Mouse (Mus musculus) layer of hippocampus, adult 8-10 months (tissue): ENCODE data around the gene Akr1b7. TPM values are rescaled to one million over a fixed set of nuclear protein-coding genes. Genes with fewer than 3 reads are reported as not detected.
"Not testable (repeated sequence)": the region's sequence is repeated elsewhere in the genome, so short reads cannot be mapped to it uniquely, and the experiment has no call there.

Experiments used
- DNase-seq, 2 experiments: peaks; one replicate each; pipeline ENCODE4 v3.0.0; 2022; ENCODE audit warnings: low spot score in 2 of 2
- total RNA-seq, 4 experiments: library from RNA; stranded (reverse); gene quantifications; 2 replicates each; pipeline ENCODE4 v1.2.4; 2022

The Akr1b7 gene
- 1 to 10 TPM in 2 of 4 experiments, under 1 TPM in 1, not detected in 1; 0.50 to 1.3 (median 1.1) TPM for total RNA-seq

GRCm38 (mm10) chr6:34412023-34412422 is at the start of gene Akr1b7:
Akr1b7 (plus strand) TSS chr6:34412334.
- DNase-seq = no peak

- DNase-seq = no peak
Observed at GRCm38 (mm10) chr6:34364217-34365136, 47.7 kb upstream of the Akr1b7 start.

GRCm38 (mm10) chr6:34367998-34368397 is 44.1 kb upstream of the Akr1b7 start:
- no peak for DNase-seq

GRCm38 (mm10) chr6:34370081-34370480 is 42.1 kb upstream of the Akr1b7 start:
- no peak for DNase-seq

- DNase-seq = peak; percentile 62 to 82
Observed at GRCm38 (mm10) chr6:34371700-34372351, 40.3 kb upstream of the Akr1b7 start.

GRCm38 (mm10) chr6:34373841-34374240 is 38.3 kb upstream of the Akr1b7 start:
- DNase-seq = no peak

GRCm38 (mm10) chr6:34375888-34376287 is 36.2 kb upstream of the Akr1b7 start:
- not testable (repeated sequence) for DNase-seq

GRCm38 (mm10) chr6:34383401-34383800 is 28.7 kb upstream of the Akr1b7 start:
- DNase-seq = no peak

GRCm38 (mm10) chr6:34384110-34384661 is 27.9 kb upstream of the Akr1b7 start, which contains the start of gene Akr1b10:
Akr1b10 (plus strand) TSS chr6:34384218.
- DNase-seq = peak; percentile 77 to 78

- no peak for DNase-seq
Observed at GRCm38 (mm10) chr6:34384701-34385370, 27.3 kb upstream of the Akr1b7 start.

GRCm38 (mm10) chr6:34388420-34389156 is 23.5 kb upstream of the Akr1b7 start:
- no peak for DNase-seq

GRCm38 (mm10) chr6:34395897-34396296 is 16.2 kb upstream of the Akr1b7 start:
- no peak for DNase-seq

GRCm38 (mm10) chr6:34398431-34398830 is 13.7 kb upstream of the Akr1b7 start:
- no peak for DNase-seq

GRCm38 (mm10) chr6:34399606-34400220 is 12.4 kb upstream of the Akr1b7 start:
- no peak for DNase-seq

GRCm38 (mm10) chr6:34400696-34401095 is 11.4 kb upstream of the Akr1b7 start:
- no peak for DNase-seq

- DNase-seq = no peak
Observed at GRCm38 (mm10) chr6:34406746-34407145, 5.4 kb upstream of the Akr1b7 start.

GRCm38 (mm10) chr6:34407403-34407802 is 4.7 kb upstream of the Akr1b7 start:
- no peak for DNase-seq

- no peak for DNase-seq
Observed at GRCm38 (mm10) chr6:34412688-34413087, 554 bp downstream of the Akr1b7 start.

GRCm38 (mm10) chr6:34413386-34413785 is 1.3 kb downstream of the Akr1b7 start:
- DNase-seq = not testable (repeated sequence)

- no peak for DNase-seq
Observed at GRCm38 (mm10) chr6:34416521-34416920, 4.4 kb downstream of the Akr1b7 start.
